Mouse (Mus musculus): ENCODE measurements around the gene Olfr312. TPM values are rescaled to one million over a fixed set of nuclear protein-coding genes. Genes with fewer than 3 reads are reported as not detected.
A peak's percentile ranks its signal among the peaks of the same experiment; 100 is the strongest.
"Not testable (repeated sequence)": the region's sequence is repeated elsewhere in the genome, so short reads cannot be mapped to it uniquely, and the experiment has no call there.

The Olfr312 gene
- polyA plus RNA-seq, 1 experiment from 2014 or later: not detected

DNA sequence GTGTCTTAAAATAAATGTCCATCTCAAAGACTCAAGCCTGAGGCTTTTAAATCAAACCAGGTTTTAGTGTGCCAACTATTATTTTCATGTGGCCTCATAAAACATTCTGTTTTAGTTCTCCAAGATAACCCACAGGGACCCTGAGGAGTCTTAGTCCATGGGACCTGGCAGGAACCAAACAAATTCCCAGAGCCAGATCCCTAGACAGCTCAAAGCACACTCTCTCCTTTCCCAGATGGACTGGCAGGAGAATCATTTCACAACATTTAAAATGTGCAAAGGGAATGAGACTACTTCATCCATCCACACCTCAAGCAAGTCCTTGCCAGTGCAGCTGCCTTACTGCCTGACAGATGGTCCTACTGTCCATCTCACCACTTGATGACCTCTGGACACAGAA, 9.9 kb downstream of the Olfr312 start, which contains the start of gene Olfr311:
Gene Olfr311 (plus strand): TSS at position 301 of the 400 bp plus-strand sequence.
- ATAC-seq; H3K4me3 ChIP-seq (replicated peaks; ENCODE audit: low read length); H3K27me3 ChIP-seq (replicated peaks; ENCODE audit: control insufficient read depth, insufficient read depth, low read length); H3K27ac ChIP-seq (ENCODE audit: low read length); H3K9ac ChIP-seq (replicated peaks; ENCODE audit: low read depth, low read length); H3K4me1 ChIP-seq (replicated peaks; ENCODE audit: control insufficient read depth, insufficient read depth, low read length); H3K4me2 ChIP-seq (ENCODE audit: low read length); H3K9me3 ChIP-seq (ENCODE audit: control insufficient read depth, low read length); H3K36me3 ChIP-seq (ENCODE audit: control insufficient read depth, insufficient read depth): not testable (repeated sequence)

- peak; percentile 100 for ATAC-seq
Observed at GRCm38 (mm10) chr11:58846919-58847461, 18.0 kb downstream of the Olfr312 start, which contains the start of gene Gm12258. TSS of gene Gm12258 (plus strand) at chr11:58847158.

DNA sequence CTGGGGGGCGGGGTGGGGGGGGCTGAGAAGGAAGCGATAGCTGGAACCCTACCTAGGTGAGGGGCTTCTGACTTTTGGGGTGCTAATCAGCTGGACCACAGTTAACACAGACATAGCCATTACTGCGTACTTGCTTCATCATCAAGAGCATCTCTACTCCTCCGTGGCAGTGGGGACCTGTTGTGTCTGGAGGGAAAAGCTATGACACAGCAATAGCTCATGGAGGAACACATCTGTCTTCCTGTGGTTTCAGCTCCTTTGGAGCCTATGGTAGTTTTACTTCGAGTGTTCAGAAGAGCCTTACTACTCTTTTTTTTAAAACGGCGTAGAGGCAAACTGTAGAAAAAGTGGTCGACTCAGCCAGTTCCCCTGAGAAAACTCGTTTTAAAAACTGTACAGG, 18.6 kb downstream of the Olfr312 start:
- WGBS: 51% methylated on average over 9 of the region's 9 CpGs
- peaks cover 16% of the 10 kb centered on the region for H3K36me3 ChIP-seq (ENCODE audit: control insufficient read depth, insufficient read depth)
- no peak; the same call in 1 of the 2 replicates for ATAC-seq
- H3K4me1 ChIP-seq (replicated peaks; ENCODE audit: control insufficient read depth, insufficient read depth, low read length): peaks cover 11% of the 10 kb centered on the region
- no peak overlapping the region for H3K27ac ChIP-seq (ENCODE audit: low read length)
- peak overlapping the region; percentile 85 for H3K9ac ChIP-seq (replicated peaks; ENCODE audit: low read depth, low read length)
- H3K4me2 ChIP-seq (ENCODE audit: low read length): peak overlapping the region; percentile 67
- H3K4me3 ChIP-seq (replicated peaks; ENCODE audit: low read length): peak overlapping the region; percentile 68
- H3K27me3 ChIP-seq (replicated peaks; ENCODE audit: control insufficient read depth, insufficient read depth, low read length): no peaks in the 10 kb centered on the region
- no peaks in the 10 kb centered on the region for H3K9me3 ChIP-seq (ENCODE audit: control insufficient read depth, low read length)

More at GRCm38 (mm10) chr11:58846919-58847461, 18.0 kb downstream of the Olfr312 start, which contains the start of gene Gm12258:
- no peaks in the 10 kb centered on the region for H3K27me3 ChIP-seq (replicated peaks; ENCODE audit: control insufficient read depth, insufficient read depth, low read length)
- H3K27ac ChIP-seq (ENCODE audit: low read length): peak within 1 kb of the TSS; percentile 68
- H3K4me3 ChIP-seq (replicated peaks; ENCODE audit: low read length): peak within 1 kb of the TSS; percentile 68
- H3K4me1 ChIP-seq (replicated peaks; ENCODE audit: control insufficient read depth, insufficient read depth, low read length): peaks cover 11% of the 10 kb centered on the region
- H3K9me3 ChIP-seq (ENCODE audit: control insufficient read depth, low read length): no peaks in the 10 kb centered on the region
- under 1% methylated on average over 24 of the region's 24 CpGs for WGBS
- peaks cover 16% of the 10 kb centered on the region for H3K36me3 ChIP-seq (ENCODE audit: control insufficient read depth, insufficient read depth)
- H3K9ac ChIP-seq (replicated peaks; ENCODE audit: low read depth, low read length): peak within 1 kb of the TSS; percentile 85
- peak within 1 kb of the TSS; percentile 67 for H3K4me2 ChIP-seq (ENCODE audit: low read length)

GRCm38 (mm10) chr11:58849731-58850130, 20.7 kb downstream of the Olfr312 start:
- H3K9ac ChIP-seq (replicated peaks; ENCODE audit: low read depth, low read length): no peak overlapping the region
- no peak overlapping the region for H3K27ac ChIP-seq (ENCODE audit: low read length)
- peaks cover 11% of the 10 kb centered on the region for H3K4me1 ChIP-seq (replicated peaks; ENCODE audit: control insufficient read depth, insufficient read depth, low read length)
- no peak overlapping the region for H3K4me2 ChIP-seq (ENCODE audit: low read length)
- 66% methylated on average over 2 of the region's 2 CpGs for WGBS
- no peaks in the 10 kb centered on the region for H3K27me3 ChIP-seq (replicated peaks; ENCODE audit: control insufficient read depth, insufficient read depth, low read length)
- no peak for ATAC-seq
- H3K9me3 ChIP-seq (ENCODE audit: control insufficient read depth, low read length): no peaks in the 10 kb centered on the region
- no peak overlapping the region for H3K4me3 ChIP-seq (replicated peaks; ENCODE audit: low read length)
- H3K36me3 ChIP-seq (ENCODE audit: control insufficient read depth, insufficient read depth): peaks cover 20% of the 10 kb centered on the region

GRCm38 (mm10) chr11:58860744-58861143, 31.7 kb downstream of the Olfr312 start:
- Histone ChIP-seq H3K27ac (ENCODE audit: low read length) (no peak overlapping the region), H3K9ac (replicated peaks; ENCODE audit: low read depth, low read length) (no peak overlapping the region), H3K4me1 (replicated peaks; ENCODE audit: control insufficient read depth, insufficient read depth, low read length) (no peaks in the 10 kb centered on the region), H3K4me3 (replicated peaks; ENCODE audit: low read length) (no peak overlapping the region), H3K4me2 (ENCODE audit: low read length) (no peak overlapping the region), H3K27me3 (replicated peaks; ENCODE audit: control insufficient read depth, insufficient read depth, low read length) (0 out of 2 replicates have a peak, but pooled peaks cover 3% of the 10 kb centered on the region), H3K9me3 (ENCODE audit: control insufficient read depth, low read length) (peaks cover 15% of the 10 kb centered on the region), H3K36me3 (ENCODE audit: control insufficient read depth, insufficient read depth) (peaks cover 52% of the 10 kb centered on the region)
- WGBS: 97% methylated on average over 8 of the region's 8 CpGs
- no peak for ATAC-seq

DNA sequence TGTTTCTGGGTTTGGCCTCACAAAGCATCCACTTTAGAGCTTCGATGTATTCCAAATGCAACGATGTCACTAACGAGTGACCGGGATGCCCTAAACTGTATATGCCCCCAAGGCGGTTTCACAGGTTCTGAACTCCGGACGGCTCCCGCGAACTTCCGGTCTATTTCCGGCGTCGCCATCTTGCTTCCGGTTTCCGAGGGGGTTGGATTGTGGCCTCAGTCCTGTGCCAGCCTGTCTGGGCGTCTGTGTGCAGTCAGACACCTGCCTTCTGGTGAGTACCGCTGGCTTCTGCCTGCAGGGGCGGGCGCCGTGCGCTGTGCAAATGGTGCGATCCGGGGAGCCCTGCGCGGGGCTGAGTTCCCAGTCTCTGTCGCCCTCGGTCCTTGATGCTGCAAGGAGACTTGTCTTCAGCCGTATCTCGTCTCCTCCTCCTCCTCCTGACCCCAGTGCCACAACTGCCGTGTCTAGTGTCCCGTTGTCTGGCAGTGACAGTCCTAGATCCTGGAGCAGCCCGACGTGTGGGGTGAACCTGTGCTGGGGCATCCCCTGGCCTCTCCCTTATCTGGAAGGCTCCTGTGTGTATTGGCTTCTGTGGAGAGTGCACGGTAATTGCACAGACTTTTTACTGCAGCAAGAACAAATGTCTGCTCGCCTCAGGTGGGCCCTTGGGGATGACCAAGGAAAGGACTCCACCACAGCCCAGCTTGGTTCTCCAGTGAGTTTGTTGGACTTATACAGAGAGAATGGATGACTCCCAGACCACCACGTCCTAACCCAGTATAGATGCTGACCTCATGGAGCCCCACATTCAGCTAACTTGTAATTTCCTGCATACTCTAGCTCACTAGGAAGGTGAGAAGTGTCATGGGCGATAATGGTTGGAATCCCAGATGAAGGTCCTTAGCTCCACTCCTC, 38.3 kb downstream of the Olfr312 start, which contains the start of gene 2810021J22Rik:
Gene 2810021J22Rik (plus strand): TSS at position 178 of the 915 bp plus-strand sequence.
- Histone ChIP-seq H3K4me2 (ENCODE audit: low read length) (peak within 1 kb of the TSS; percentile 88), H3K9me3 (ENCODE audit: control insufficient read depth, low read length) (no peaks in the 10 kb centered on the region), H3K27me3 (replicated peaks; ENCODE audit: control insufficient read depth, insufficient read depth, low read length) (0 out of 2 replicates have a peak, but pooled peaks cover 3% of the 10 kb centered on the region), H3K4me1 (replicated peaks; ENCODE audit: control insufficient read depth, insufficient read depth, low read length) (peaks cover 9% of the 10 kb centered on the region), H3K9ac (replicated peaks; ENCODE audit: low read depth, low read length) (peak within 1 kb of the TSS; percentile 88), H3K4me3 (replicated peaks; ENCODE audit: low read length) (peak within 1 kb of the TSS; percentile 79), H3K27ac (ENCODE audit: low read length) (peak within 1 kb of the TSS; percentile 92), H3K36me3 (ENCODE audit: control insufficient read depth, insufficient read depth) (peaks cover 9% of the 10 kb centered on the region; the same call in 1 of the 2 replicates)
- 4% methylated on average over 37 of the region's 37 CpGs for WGBS
- peak; percentile 93 for ATAC-seq

- WGBS: 78% methylated on average over 6 of the region's 6 CpGs
- H3K9ac ChIP-seq (replicated peaks; ENCODE audit: low read depth, low read length): no peak overlapping the region
- H3K4me1 ChIP-seq (replicated peaks; ENCODE audit: control insufficient read depth, insufficient read depth, low read length): peaks cover 9% of the 10 kb centered on the region
- peak overlapping the region; percentile 88 for H3K4me2 ChIP-seq (ENCODE audit: low read length)
- H3K36me3 ChIP-seq (ENCODE audit: control insufficient read depth, insufficient read depth): peaks cover 9% of the 10 kb centered on the region; the same call in 1 of the 2 replicates
- no peaks in the 10 kb centered on the region for H3K9me3 ChIP-seq (ENCODE audit: control insufficient read depth, low read length)
- no peak overlapping the region for H3K27ac ChIP-seq (ENCODE audit: low read length)
- H3K4me3 ChIP-seq (replicated peaks; ENCODE audit: low read length): peak overlapping the region; percentile 79
- H3K27me3 ChIP-seq (replicated peaks; ENCODE audit: control insufficient read depth, insufficient read depth, low read length): 0 out of 2 replicates have a peak, but pooled peaks cover 3% of the 10 kb centered on the region
- ATAC-seq: no peak
Observed at GRCm38 (mm10) chr11:58867954-58868330, 38.9 kb downstream of the Olfr312 start.

- Histone ChIP-seq H3K9me3 (ENCODE audit: control insufficient read depth, low read length) (no peaks in the 10 kb centered on the region), H3K27ac (ENCODE audit: low read length) (no peak overlapping the region), H3K4me3 (replicated peaks; ENCODE audit: low read length) (no peak overlapping the region), H3K9ac (replicated peaks; ENCODE audit: low read depth, low read length) (no peak overlapping the region), H3K4me2 (ENCODE audit: low read length) (no peak overlapping the region), H3K4me1 (replicated peaks; ENCODE audit: control insufficient read depth, insufficient read depth, low read length) (peaks cover 9% of the 10 kb centered on the region), H3K27me3 (replicated peaks; ENCODE audit: control insufficient read depth, insufficient read depth, low read length) (no peaks in the 10 kb centered on the region), H3K36me3 (ENCODE audit: control insufficient read depth, insufficient read depth) (peaks cover 9% of the 10 kb centered on the region; the same call in 1 of the 2 replicates)
- no peak for ATAC-seq
- 90% methylated on average over 4 of the region's 4 CpGs for WGBS
Observed at GRCm38 (mm10) chr11:58870961-58871360, 41.9 kb downstream of the Olfr312 start.

GRCm38 (mm10) chr11:58883756-58884155, 54.7 kb downstream of the Olfr312 start:
- Histone ChIP-seq H3K36me3 (ENCODE audit: control insufficient read depth, insufficient read depth) (peaks cover 18% of the 10 kb centered on the region), H3K27ac (ENCODE audit: low read length) (no peak overlapping the region), H3K9ac (replicated peaks; ENCODE audit: low read depth, low read length) (no peak overlapping the region), H3K9me3 (ENCODE audit: control insufficient read depth, low read length) (no peaks in the 10 kb centered on the region), H3K4me1 (replicated peaks; ENCODE audit: control insufficient read depth, insufficient read depth, low read length) (no peaks in the 10 kb centered on the region), H3K4me3 (replicated peaks; ENCODE audit: low read length) (no peak overlapping the region), H3K4me2 (ENCODE audit: low read length) (no peak overlapping the region), H3K27me3 (replicated peaks; ENCODE audit: control insufficient read depth, insufficient read depth, low read length) (no peaks in the 10 kb centered on the region)
- WGBS: 94% methylated on average over 8 of the region's 8 CpGs
- ATAC-seq: no peak
